Mouse (Mus musculus) left cerebral cortex, postnatal 4 days (tissue): ENCODE data around the gene Crim1. TPM values are rescaled to one million over a fixed set of nuclear protein-coding genes. Genes with fewer than 3 reads are reported as not detected.

Experiments
- DNase-seq: peaks from one replicate; pipeline ENCODE4 v3.0.0-alpha.2; 2022
- intact Hi-C: fragments of 180-260 bp; cut with DNase I; formaldehyde crosslinking; loops from one replicate; pipeline ENCODE4 v1.15.1; 2025
- total RNA-seq, 2 experiments: library from RNA; stranded (reverse); gene quantifications; 2 replicates each; pipeline ENCODE4 v1.2.3; 2021

Gene Crim1
- total RNA-seq, 2 experiments from 2014 or later: 60.1 to 71.5 TPM

DNA sequence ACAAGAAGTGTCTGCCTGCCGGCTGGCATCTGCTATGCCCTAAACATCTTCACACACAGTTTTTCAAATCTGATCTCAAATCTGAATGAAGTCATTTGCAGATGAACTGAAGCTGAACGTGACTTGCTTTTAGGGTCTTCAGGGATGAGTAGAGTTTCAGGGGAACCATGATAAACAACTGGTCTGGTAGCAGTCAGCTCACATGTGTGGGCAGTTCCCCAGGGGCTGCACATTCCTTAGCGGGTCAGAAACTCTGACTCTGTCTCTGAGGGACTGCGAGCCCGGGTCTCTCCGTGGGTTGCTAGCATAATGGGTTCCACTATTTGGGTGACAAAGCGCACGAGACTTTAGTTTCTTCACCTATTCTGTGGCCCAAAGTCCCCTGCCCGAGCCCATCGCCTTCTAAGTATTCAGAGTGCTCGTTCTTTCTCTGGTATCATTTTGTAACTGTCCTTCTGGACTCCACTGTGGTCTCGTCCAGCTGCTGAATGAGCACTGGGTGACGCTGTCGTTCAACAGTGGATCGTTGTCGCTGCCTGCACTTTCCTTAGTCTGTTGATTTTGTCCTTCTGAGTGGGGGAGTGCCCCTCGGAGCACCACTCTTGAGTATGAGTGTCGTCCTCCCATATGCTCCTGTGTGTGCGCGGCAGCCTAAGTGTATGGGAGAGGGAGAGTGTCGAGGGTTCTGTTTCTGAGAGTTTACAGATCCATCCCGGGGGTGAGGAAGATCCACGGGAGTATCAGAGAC is 164.7 kb downstream of the Crim1 start:
- intact Hi-C loops: no loop called here
- DNase-seq: no peak

DNA sequence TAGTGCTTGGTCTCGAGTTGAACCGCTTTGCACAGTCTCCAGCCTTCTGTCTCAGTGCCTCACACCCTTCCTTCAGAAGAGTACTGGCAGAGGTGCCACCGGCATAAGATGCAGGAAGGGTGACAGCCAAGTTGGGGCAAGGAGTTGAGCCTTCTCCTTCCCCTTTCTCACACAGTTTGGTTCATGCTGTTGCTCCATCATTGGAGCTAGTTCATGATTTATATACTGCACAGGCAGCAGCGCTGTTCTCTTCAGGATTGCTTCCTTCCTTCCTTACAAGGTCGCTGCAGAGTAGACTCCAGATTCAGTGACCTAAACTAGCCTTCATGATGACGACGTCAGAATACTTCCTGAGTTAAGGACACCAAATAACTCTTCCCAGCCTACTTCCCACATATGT is 166.0 kb downstream of the Crim1 start:
- DNase-seq: no peak
- intact Hi-C loops: no loop called here

DNA sequence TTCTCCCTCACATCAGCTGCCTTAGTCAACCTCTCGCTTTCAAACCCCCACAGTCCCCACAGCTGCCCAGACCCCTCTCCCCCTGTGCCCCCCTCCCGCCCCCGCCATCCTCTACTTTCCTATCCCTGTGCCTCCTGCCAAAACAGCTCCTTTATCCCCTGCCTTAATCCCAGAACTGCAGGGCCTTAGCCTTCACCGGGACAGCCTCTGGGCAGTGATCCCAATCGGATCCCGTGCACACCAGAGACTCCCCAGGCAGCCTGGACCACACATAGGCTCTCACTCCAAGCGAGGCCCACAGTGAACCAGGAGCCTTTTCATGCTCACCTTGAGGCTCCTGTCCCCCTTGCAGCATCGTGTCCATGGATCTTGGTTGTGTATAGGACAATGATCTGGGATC is 168.4 kb downstream of the Crim1 start:
- peak; percentile 25 for DNase-seq
- intact Hi-C loops: no loop called here

DNA sequence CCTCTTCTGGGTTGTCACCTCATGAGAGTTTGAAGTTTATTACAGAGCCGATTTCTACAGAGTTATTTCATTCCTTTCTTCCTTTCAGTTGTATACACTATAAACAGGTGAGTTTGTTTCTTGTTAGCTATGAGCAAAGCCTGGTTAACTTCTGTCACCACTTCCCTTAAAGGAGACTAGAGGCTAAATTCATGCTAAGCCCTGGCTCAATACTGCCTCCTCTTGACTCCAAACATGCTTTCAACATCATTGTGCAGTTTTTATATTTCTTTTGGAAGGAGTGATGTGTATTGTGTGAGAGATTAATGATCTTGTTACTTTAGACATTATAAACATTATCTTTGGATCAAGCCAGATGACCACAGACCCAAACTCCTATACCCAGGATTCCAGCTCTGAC is 170.4 kb downstream of the Crim1 start:
- intact Hi-C loops: no loop called here
- DNase-seq: no peak

DNA sequence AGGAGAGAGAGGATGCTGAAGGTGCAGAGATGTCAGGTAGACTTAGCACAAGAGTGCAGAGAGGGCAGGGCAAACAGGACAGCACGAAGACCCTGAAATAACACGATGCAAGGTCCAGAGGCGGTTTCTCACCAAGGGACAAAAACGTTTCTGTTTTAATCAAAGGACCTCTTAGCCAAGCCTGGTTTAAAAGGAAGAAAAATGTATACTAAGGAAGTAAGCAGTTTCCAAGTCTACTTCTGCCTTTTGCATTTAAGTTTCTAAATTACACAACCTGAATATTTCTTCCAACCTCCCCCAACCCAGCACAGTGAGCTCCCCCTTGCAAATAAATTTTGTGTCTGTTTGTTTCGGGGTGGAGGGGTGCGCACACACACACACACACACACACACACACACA is 173.1 kb downstream of the Crim1 start:
- intact Hi-C loops: no loop called here
- DNase-seq: no peak

DNA sequence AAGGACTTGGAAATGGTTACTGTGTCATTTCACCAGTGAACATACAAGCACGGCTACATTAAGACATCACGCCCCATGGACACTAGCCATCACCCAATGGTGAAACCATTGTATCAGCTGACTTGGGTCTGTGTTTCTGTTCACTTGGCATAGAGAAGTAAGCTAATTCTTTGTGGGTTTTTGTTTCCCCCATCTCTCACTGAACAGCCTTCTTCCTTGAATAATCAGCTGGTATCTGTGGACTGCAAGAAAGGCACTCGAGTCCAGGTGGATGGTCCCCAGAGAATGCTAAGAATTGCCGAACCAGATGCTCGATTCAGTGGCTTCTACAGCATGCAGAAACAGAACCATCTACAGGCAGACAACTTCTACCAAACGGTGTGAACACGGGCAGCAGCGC is 173.8 kb downstream of the Crim1 start:
- no peak for DNase-seq
- intact Hi-C loops: no loop called here

DNA sequence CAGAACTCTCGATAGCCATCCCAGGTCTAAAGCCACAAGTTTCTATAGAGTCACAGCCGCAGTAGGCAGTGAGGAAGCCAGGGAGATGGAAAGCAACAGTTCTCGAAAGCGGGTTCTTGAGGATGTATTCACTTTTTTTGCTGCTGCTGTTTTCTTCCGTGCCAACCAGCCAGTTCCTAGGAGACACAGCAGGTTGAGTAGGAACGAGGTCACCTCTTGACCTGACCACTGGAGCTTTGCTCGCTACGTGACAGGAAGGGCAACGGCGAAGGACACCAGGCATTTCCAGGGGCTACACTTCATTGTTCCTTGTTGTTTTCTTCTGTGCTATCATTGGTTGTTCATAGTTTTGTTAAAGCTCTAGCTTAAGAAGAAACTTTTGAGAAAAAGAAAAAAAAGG is 174.7 kb downstream of the Crim1 start:
- DNase-seq: no peak
- intact Hi-C loops: no loop called here

DNA sequence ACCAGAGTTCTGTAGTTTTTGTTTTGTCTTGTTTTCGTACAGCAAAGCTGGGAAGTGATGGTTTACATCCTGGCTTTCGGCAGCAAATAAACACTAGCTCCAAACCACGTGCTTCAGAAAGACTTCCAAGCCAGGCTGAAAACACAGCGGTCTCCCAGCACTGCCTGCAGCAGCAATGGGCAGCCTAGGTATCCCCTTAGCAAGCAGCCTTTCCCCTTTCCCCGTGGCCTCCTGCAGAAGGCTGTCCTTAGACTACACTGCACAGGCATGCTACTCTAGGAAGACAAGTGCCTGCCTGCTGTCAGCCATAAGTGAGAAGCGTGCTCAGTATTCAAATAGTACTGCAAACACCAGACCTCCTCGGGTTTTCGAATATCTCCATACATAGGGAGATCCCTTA is 176.5 kb downstream of the Crim1 start:
- no peak for DNase-seq
- intact Hi-C loops: no loop called here

DNA sequence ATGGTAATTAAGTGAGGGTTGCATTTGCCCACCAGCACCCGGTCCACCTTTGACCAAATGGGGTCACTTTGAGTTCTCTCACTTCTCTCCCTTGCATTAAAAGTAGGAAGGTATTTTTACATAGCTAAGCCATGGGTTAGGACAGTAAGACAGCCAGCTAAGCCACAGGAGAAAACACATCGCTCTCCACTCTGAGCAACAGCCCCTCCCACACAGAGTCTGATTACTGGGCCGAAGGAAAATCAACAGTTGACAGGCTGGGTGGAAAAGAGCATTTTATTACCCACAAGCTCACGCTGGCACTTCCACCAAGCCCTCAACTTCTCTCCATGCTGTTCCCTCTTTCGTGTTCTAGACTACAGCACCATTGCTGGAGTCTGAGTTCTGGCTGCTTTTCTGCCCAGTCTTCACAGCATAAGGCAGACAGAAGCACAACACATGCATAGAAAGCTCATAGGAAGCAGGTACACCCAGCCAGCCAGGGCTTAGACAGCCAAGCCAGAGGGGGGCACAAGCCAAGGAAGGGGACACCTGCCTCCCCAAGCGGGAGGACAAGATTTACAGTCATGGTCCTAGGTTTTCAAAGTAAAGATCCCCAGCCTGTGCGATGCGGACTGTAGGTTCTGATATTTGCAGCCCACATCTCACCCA is 179.2 kb downstream of the Crim1 start:
- intact Hi-C loops: no loop called here
- no peak for DNase-seq

DNA sequence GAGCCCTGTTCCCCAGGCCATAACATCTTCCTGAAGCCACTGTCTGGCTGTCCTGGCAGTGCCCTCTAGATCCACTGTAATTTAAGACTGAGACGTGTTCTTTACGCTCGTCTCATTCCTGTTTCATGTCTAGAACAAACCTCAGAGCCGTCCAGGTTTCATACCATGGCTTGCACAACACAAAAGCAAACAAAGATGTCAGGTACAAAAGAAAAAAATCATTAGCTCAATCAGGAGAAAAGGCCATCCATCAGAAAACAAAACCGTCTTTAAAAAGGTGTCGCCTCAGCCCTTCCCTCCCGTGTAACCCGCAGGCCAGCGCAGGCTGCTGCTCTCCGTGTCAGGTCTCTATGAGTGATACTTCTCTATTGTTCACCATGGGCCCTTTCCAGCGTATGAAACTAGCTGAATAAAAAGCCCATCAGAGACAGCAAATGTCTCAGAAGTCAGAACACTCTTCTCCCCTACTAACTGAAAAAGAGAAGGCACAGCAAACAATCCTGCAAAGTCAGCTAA is 179.7 kb downstream of the Crim1 start:
- intact Hi-C loops: no loop called here
- no peak for DNase-seq

DNA sequence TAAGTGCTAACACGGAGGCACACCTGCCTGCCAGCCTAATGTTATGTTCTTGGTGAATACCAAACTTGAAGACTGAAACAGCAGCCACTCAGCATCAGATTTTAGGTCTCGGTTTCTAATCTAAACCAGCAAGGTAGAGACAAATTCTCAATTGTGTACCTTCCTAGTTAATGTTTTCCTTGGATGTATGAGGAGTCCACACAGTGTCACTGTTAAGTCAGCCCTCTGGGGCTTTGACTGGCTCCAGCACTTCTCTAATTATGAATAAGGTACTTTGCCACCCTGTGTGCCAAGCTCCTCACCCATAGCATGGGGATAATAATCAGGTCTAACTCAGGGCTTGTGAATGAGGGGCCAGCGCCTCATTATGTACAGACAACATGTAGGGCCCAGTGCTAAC is 182.3 kb downstream of the Crim1 start:
- intact Hi-C loops: no loop called here
- DNase-seq: no peak

DNA sequence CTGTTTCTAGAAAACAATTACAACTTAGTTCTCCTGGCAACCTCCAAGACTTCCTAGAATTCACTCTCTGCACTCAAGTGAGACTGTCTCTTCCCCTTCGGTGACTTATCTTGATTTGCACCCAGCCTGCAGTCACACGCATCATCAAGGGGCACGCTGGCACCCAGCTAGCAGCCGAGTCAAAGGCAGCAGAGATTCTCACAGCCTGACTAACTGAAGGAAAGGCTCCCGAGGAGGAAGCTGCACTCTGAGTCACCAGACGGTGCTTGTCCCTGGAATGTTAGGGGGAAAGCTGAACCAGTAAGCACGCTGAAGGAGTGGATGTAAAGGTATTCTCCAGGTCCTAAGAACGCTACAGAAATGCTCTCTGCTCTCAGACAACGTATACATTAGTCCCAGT is 187.6 kb downstream of the Crim1 start:
- no peak for DNase-seq
- intact Hi-C loops: no loop called here

DNA sequence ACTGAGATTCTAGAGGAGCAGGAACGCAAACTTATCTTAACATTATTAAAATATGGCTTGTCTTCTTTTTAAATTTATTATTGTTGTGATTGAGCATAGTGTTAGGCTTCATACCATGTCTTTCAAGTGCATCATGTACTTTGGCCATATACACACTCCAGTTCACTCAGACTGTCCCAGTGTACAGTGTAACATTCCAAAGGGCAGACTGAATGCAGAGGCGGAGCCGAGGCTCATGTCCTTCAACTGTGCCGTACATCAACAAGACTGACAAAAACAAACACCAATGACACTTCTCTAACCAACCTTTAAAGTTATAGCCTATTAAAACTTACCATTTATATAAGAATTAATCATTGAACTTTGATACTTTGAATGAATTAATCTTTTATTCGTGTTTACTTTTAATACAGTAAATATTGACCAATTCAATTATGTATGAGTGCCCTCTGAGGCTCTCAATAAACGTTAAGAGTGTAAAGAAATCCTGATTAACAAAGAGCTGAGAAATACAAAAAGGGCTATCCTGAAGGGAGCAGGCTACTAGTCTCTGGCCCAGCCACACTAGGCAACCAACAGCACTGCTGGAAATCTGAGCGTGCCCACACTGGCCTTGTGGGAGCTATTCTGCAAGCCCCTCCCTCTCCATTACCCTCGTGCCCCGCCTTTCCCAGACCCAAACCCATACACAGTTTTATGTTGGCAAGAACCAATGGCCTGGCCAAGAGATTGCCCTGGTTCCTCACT is 188.2 kb downstream of the Crim1 start:
- intact Hi-C loops: no loop called here
- no peak for DNase-seq

DNA sequence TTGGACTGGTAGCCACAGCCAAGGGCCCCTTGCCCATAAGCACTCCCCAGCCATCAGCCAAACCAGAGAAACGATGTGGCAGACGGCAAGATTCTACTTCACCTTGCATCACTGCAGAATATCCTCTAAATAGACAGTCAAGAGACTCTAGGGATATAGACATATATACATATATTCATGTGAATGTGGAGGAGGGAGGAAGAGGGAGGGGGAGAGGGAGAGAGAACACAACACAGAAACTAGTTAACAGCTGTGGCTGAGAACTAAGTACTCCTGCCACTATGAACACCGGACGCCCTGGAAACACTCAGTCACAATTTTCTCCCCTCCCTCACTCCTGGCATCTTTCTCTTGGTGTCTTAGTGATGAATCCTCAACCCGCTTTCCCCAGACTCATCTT is 189.5 kb downstream of the Crim1 start:
- intact Hi-C loops: no loop called here
- DNase-seq: no peak

DNA sequence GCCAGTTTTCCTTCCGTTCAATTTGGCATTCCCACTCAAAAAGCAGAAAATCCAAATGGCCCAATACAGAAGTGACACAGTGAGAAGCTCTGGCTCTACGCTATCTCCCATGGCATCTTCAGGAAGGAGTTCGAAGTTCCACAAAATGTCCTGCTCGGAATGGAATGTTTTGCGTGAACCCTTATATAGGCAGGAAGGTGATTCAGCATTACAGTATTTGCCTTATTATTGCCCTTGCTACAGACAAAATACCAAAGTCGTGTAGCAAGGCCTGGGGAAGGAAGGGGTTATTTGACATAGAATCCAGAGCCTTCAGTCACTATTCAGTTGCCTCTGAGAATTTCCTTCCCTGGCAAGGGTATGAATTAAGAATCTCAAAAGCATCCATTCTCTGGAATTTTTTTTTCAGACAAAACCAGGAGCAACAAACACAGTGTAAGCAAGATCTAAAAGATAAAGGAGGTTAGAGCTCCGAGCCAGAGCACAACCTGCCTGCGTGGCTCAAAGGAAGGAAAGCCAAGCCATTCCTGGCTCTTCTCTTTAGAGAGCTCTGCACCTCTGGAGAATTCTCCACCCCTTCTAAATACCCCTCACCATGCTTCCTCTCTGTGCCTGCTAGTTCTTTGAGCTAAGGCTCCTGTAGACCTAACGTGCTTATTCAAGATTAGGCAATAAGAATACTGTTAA is 192.5 kb downstream of the Crim1 start:
- DNase-seq: no peak
- intact Hi-C loops: no loop called here

DNA sequence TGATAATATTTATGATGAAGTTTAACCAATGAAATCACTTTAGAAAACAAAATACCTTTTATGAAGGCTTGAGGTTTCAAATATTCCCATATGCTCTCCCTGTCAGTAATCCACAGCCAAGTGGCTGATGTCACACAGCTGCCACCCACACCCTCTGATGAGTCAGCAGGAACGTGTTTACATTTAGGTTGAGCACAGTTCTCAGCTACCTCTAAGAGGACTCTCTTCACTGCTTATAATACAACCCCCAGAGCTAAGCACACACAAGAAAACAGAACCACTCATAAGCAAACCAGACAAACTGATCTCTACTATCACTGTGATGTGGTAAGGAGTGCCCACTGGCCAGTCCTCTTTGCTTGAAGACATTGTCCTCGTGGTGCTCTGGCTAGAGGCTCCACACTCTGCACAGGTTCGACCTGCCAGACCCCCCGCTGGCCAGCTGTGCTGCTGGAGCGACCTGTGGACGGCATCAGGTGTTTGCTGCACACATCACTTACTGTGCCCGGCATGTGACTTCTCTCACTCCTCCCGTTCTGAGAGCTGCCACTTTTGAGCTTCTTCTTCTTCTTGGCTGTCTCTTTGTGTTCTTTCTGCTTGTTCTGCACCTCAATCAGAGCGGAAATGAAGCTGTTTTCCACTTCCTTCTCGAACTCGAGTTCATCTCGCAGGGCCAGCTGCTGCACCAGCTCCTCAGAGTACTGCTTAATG is 200.2 kb downstream of the Crim1 start:
- intact Hi-C loops: no loop called here
- DNase-seq: no peak

DNA sequence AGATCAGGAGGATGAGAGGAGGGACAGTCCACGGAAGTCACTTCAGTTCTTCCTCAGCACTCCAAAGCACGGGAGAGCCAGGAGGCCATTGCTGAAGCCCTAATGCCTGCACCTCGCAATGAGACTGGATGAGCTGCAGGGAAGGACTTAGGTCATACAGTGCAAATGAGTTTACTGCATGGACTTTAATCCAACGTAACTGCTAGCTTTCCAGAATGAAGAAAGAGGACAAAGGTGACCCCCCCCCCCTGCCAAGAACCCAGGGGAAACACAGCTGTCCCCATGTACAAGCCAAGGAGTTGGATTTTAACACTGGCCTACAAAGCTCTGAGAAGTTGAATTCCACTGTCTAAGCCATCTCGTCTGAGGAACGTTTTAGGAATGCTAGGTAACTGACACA is 201.3 kb downstream of the Crim1 start:
- no peak for DNase-seq
- intact Hi-C loops: no loop called here

DNA sequence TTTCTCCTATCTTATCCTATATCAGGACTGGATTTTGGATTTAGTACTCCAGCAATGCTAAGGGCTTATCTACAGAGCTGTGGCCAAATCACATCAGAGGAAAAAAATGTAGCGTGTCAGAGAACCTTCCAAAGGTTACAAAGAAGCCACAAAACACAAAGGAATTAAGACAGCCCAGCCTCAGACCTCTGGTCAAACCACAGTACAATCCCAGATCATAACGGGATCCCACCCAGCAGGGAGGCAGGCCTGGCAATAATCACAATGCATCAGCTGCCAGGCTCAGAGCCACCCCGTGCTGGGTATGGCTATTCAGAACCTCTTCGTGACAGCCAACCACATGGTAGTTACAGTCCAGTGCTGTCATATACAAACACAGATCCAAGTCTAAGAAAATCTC is 201.7 kb downstream of the Crim1 start:
- DNase-seq: peak; percentile 65
- intact Hi-C loops: no loop called here

DNA sequence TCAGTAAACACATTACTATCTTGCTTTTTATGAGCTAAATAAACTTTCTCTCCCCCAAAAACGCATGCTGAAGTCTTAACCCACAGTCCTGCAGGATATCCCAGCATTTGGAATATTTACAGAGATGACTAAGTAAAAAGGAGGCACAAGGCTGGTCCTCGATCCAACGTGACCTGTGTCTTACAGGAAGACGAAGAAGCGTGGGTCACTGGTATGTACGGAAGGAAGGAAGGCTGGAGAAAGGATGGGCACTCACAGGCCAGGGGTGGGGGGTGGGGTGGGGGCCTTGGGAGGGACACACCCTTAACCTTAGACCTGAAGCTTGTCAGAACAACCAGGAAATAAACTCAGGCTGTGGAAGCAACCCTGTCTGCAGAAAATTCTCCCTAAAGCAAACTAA is 202.1 kb downstream of the Crim1 start:
- DNase-seq: no peak
- intact Hi-C loops: no loop called here

DNA sequence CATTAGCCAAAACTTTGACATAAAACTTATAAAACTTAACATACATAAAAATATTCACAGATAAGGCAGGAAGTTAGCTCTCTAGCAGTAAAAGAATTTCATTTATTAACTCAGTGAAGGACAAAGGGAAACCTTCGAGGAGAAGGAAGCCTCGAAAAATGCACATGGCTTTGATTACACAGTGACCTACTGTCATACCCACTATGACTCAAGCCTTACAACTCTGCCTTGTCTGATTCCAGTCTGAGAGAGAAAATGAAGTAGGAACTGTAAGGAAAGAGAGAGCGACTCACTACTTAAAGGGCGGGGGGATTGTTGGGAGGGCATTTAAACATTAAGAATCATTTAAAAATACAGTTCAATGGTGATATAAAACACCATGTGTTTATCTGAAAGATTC is 203.2 kb downstream of the Crim1 start:
- no peak for DNase-seq
- intact Hi-C loops: no loop called here

DNA sequence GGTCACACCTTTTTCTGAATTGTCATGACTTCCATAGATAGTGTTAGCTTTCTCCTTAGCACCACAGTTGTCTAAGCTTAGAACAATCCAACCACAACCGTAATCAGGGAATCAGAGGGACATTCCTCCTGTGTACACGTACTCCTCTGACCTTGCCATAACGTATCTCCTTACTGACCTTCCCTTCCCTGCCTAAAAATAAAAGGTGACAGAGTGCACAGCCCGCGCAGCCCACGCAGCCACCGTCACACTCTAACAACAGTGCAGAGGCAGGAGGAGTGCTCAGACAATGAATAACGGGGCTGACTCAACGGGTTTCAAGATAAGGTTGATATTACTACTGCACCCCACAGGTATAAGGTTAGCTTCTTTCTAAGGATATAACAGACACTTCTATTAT is 203.8 kb downstream of the Crim1 start:
- no peak for DNase-seq
- intact Hi-C loops: no loop called here
